Mouse (Mus musculus): Measurements from ENCODE around the gene Gpr39. TPM values are rescaled to one million over a fixed set of nuclear protein-coding genes. Genes with fewer than 3 reads are reported as not detected.

The Gpr39 gene
- polyA plus RNA-seq, 1 experiment from 2014 or later = 0.41 TPM

DNA sequence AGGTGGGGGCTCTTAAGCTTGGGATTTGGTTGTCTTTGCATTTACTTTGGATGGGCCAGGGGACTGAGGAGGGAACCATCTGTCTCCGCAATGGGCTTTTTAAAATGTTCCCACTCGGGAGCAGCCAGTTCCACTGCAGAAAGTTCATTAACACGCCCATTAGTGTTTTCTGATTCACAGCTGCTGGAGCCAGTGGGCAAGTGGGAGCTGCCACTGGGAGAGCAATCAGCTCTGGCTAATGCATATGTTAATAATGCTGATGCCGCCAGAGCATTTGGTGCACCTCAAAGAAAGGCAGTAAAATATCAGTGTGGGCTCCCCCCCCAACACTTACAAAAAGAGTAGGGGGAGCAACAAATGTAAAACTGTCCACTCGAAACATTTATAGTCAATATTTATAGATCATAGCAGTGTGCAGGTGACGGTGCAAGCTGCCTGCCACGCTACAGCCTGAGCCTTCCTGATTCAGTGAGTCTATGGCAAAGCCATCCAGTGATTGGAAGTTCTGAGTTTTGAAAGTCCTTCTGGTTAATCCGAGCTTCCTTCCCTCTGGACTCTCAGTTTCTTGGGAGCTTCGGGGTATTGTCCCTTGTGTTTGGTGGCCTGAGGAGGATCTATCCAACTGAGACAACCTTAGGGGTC is 136.5 kb downstream of the Gpr39 start:
- Histone ChIP-seq H3K4me2 (ENCODE audit: low read length) (no peak overlapping the region), H3K36me3 (ENCODE audit: control insufficient read depth, insufficient read depth, low read length) (no peaks in the 10 kb centered on the region), H3K4me1 (ENCODE audit: control insufficient read depth, insufficient read depth, low read length) (0 out of 2 replicates have a peak, but pooled peaks cover 2% of the 10 kb centered on the region), H3K27me3 (ENCODE audit: control insufficient read depth, insufficient read depth, low read depth, low read length) (no peaks in the 10 kb centered on the region; the same call in 1 of the 2 replicates), H3K4me3 (ENCODE audit: low read depth, low read length) (no peak overlapping the region), H3K9ac (ENCODE audit: low read depth, low read length) (no peak overlapping the region), H3K27ac (ENCODE audit: low read length) (no peak overlapping the region), H3K9me3 (replicated peaks; ENCODE audit: control insufficient read depth, low read length, poor library complexity, severe bottlenecking) (no peaks in the 10 kb centered on the region)
- 67% methylated on average over 9 of the region's 9 CpGs for WGBS
- ATAC-seq = no peak

- Histone ChIP-seq H3K9me3 (replicated peaks; ENCODE audit: control insufficient read depth, low read length, poor library complexity, severe bottlenecking) (no peaks in the 10 kb centered on the region), H3K36me3 (ENCODE audit: control insufficient read depth, insufficient read depth, low read length) (no peaks in the 10 kb centered on the region), H3K27me3 (ENCODE audit: control insufficient read depth, insufficient read depth, low read depth, low read length) (no peaks in the 10 kb centered on the region), H3K4me2 (ENCODE audit: low read length) (no peak overlapping the region), H3K4me1 (ENCODE audit: control insufficient read depth, insufficient read depth, low read length) (no peaks in the 10 kb centered on the region), H3K27ac (ENCODE audit: low read length) (no peak overlapping the region), H3K4me3 (ENCODE audit: low read depth, low read length) (no peak overlapping the region), H3K9ac (ENCODE audit: low read depth, low read length) (no peak overlapping the region)
- WGBS = 80% methylated on average over 7 of the region's 7 CpGs
- ATAC-seq = no peak
Observed at GRCm38 (mm10) chr1:125821101-125821500, 144.3 kb downstream of the Gpr39 start.

DNA sequence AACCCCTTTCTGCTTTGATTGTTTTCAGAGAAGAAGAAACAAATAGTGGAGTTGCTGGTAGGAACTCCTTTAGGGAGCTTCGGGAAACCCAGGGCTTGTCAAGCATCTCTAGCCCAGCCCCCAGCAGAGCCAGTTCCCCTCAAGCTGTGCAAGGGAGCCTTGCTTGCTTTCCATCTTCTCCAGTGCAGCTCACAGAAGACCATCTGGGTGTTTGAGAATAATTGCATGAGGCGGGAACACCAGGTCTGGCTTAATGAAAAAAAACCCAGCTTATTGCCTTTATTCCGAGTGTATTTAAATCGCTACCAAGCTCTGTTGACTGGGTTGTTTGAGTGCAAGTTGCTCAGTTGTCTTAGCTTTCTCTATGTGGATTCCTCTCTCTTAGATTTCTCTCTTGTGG is 146.8 kb downstream of the Gpr39 start:
- H3K9ac ChIP-seq (ENCODE audit: low read depth, low read length) = no peak overlapping the region
- no peaks in the 10 kb centered on the region for H3K36me3 ChIP-seq (ENCODE audit: control insufficient read depth, insufficient read depth, low read length)
- no peaks in the 10 kb centered on the region for H3K27me3 ChIP-seq (ENCODE audit: control insufficient read depth, insufficient read depth, low read depth, low read length)
- H3K4me3 ChIP-seq (ENCODE audit: low read depth, low read length) = no peak overlapping the region
- no peaks in the 10 kb centered on the region for H3K9me3 ChIP-seq (replicated peaks; ENCODE audit: control insufficient read depth, low read length, poor library complexity, severe bottlenecking)
- 88% methylated on average over 4 of the region's 4 CpGs for WGBS
- H3K4me1 ChIP-seq (ENCODE audit: control insufficient read depth, insufficient read depth, low read length) = no peaks in the 10 kb centered on the region
- no peak overlapping the region for H3K4me2 ChIP-seq (ENCODE audit: low read length)
- ATAC-seq = no peak
- no peak overlapping the region for H3K27ac ChIP-seq (ENCODE audit: low read length)

DNA sequence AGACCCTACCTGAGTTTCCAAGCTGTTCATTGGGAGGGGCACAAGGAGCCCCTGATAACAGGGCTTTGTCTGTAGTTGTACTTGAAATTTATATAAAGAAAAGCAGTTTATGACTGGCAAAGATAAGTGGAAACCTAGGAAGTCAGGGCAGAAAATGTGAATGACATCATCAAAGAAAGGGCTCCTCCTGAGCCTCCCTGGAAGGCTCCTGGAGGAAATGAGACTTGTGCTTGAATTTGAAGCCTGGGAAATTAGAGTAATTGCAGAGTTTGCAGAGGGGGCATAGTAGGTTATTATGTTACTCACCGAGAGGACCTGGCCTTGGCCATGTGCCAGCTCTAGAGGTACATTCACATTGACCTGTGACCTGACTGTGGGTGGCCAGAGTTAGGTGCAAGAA is 160.7 kb downstream of the Gpr39 start:
- no peaks in the 10 kb centered on the region for H3K9me3 ChIP-seq (replicated peaks; ENCODE audit: control insufficient read depth, low read length, poor library complexity, severe bottlenecking)
- H3K4me3 ChIP-seq (ENCODE audit: low read depth, low read length) = no peak overlapping the region
- H3K9ac ChIP-seq (ENCODE audit: low read depth, low read length) = no peak overlapping the region
- H3K27me3 ChIP-seq (ENCODE audit: control insufficient read depth, insufficient read depth, low read depth, low read length) = no peaks in the 10 kb centered on the region
- no peak for ATAC-seq
- no peak overlapping the region for H3K4me2 ChIP-seq (ENCODE audit: low read length)
- no peak overlapping the region for H3K27ac ChIP-seq (ENCODE audit: low read length)
- H3K36me3 ChIP-seq (ENCODE audit: control insufficient read depth, insufficient read depth, low read length) = no peaks in the 10 kb centered on the region
- H3K4me1 ChIP-seq (ENCODE audit: control insufficient read depth, insufficient read depth, low read length) = no peaks in the 10 kb centered on the region
- WGBS = 61% methylated on average over 1 of the region's 1 CpGs

DNA sequence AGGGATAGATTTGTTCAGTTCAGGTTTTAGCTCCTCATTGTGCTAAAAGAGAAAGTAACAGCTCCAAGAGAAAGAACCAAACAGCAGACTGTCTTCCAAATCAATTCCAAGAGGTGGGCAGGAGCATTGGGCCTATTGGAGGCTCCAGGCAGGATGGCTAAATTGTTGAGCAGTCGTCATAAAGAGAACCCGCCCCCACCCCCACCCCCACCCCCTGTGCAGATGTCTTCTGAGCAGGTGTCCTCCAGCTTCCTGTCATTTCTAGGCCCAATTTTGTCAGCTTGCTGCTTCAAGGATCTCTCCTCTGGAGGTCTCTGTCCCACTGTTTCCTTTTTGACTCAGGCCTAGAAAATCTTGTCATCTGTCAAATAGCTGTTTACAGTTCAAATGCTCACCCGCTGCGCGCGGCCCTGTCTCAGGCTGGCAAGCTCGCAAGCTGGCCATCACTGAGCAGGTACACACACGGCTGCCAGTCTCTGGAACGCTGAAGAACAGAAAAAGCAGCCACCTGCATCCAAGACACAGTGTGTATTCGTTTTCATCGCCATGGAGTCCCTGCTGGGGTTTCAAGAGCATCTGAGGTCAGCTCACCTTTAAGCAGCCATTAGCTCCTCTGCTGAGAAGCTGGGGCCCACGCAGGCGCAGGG is 163.1 kb downstream of the Gpr39 start:
- ATAC-seq = peak; percentile 42; the same call in 1 of the 2 replicates
- H3K4me2 ChIP-seq (ENCODE audit: low read length) = no peak overlapping the region
- H3K4me3 ChIP-seq (ENCODE audit: low read depth, low read length) = no peak overlapping the region
- 38% methylated on average over 13 of the region's 13 CpGs for WGBS
- H3K9ac ChIP-seq (ENCODE audit: low read depth, low read length) = no peak overlapping the region
- H3K27ac ChIP-seq (ENCODE audit: low read length) = no peak overlapping the region; the same call in 1 of the 2 replicates
- no peaks in the 10 kb centered on the region for H3K4me1 ChIP-seq (ENCODE audit: control insufficient read depth, insufficient read depth, low read length)
- H3K9me3 ChIP-seq (replicated peaks; ENCODE audit: control insufficient read depth, low read length, poor library complexity, severe bottlenecking) = no peaks in the 10 kb centered on the region
- no peaks in the 10 kb centered on the region for H3K27me3 ChIP-seq (ENCODE audit: control insufficient read depth, insufficient read depth, low read depth, low read length)
- no peaks in the 10 kb centered on the region for H3K36me3 ChIP-seq (ENCODE audit: control insufficient read depth, insufficient read depth, low read length)

GRCm38 (mm10) chr1:125854646-125855045 is 177.9 kb downstream of the Gpr39 start:
- H3K4me2 ChIP-seq (ENCODE audit: low read length) = no peak overlapping the region
- ATAC-seq = no peak
- H3K27me3 ChIP-seq (ENCODE audit: control insufficient read depth, insufficient read depth, low read depth, low read length) = no peaks in the 10 kb centered on the region
- H3K36me3 ChIP-seq (ENCODE audit: control insufficient read depth, insufficient read depth, low read length) = no peaks in the 10 kb centered on the region
- H3K4me1 ChIP-seq (ENCODE audit: control insufficient read depth, insufficient read depth, low read length) = peaks cover 4% of the 10 kb centered on the region; the same call in 1 of the 2 replicates
- no peak overlapping the region for H3K4me3 ChIP-seq (ENCODE audit: low read depth, low read length)
- H3K9me3 ChIP-seq (replicated peaks; ENCODE audit: control insufficient read depth, low read length, poor library complexity, severe bottlenecking) = 0 out of 2 replicates have a peak, but pooled peaks cover 2% of the 10 kb centered on the region
- WGBS = 6% methylated on average over 5 of the region's 5 CpGs
- H3K9ac ChIP-seq (ENCODE audit: low read depth, low read length) = no peak overlapping the region
- H3K27ac ChIP-seq (ENCODE audit: low read length) = no peak overlapping the region

DNA sequence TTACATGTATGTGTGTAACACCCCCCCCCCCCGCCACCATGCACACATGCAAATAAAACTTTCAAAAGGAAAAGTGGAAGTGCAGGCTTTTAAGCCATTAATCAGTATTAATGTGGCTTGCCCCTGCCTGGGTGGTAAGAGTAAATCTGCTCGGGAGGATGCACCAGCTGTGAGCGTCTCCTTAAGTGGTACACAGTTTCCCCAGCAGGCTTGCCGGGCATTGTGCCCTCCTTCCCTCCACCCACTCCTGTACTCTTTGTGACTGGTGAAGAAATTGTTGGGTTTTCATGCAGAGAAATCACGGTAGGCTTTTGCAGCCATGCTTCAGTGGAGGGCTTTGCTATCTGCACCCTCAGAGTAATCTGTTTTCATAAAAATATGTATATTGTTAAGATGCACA is 181.8 kb downstream of the Gpr39 start:
- Histone ChIP-seq H3K27ac (ENCODE audit: low read length) (no peak overlapping the region), H3K4me3 (ENCODE audit: low read depth, low read length) (no peak overlapping the region)

GRCm38 (mm10) chr1:125870056-125870455 is 193.3 kb downstream of the Gpr39 start:
- no peak for ATAC-seq

More for the DNA sequence above, 181.8 kb downstream of the Gpr39 start:
- H3K36me3 ChIP-seq (ENCODE audit: control insufficient read depth, insufficient read depth, low read length) = no peaks in the 10 kb centered on the region
- no peak overlapping the region for H3K9ac ChIP-seq (ENCODE audit: low read depth, low read length)
- no peak overlapping the region for H3K4me2 ChIP-seq (ENCODE audit: low read length)
- no peaks in the 10 kb centered on the region for H3K27me3 ChIP-seq (ENCODE audit: control insufficient read depth, insufficient read depth, low read depth, low read length)
- WGBS = 73% methylated on average over 5 of the region's 5 CpGs
- peaks cover 4% of the 10 kb centered on the region; the same call in 1 of the 2 replicates for H3K4me1 ChIP-seq (ENCODE audit: control insufficient read depth, insufficient read depth, low read length)
- no peaks in the 10 kb centered on the region for H3K9me3 ChIP-seq (replicated peaks; ENCODE audit: control insufficient read depth, low read length, poor library complexity, severe bottlenecking)
- no peak for ATAC-seq

GRCm38 (mm10) chr1:125893158-125893557 is 216.4 kb downstream of the Gpr39 start:
- peak overlapping the region; percentile 36; the same call in 1 of the 2 replicates for H3K9ac ChIP-seq (ENCODE audit: low read depth, low read length)
- peak overlapping the region; percentile 46; the same call in 1 of the 2 replicates for H3K27ac ChIP-seq (ENCODE audit: low read length)
- H3K9me3 ChIP-seq (replicated peaks; ENCODE audit: control insufficient read depth, low read length, poor library complexity, severe bottlenecking) = no peaks in the 10 kb centered on the region
- H3K4me1 ChIP-seq (ENCODE audit: control insufficient read depth, insufficient read depth, low read length) = peaks cover 8% of the 10 kb centered on the region
- no peak overlapping the region for H3K4me3 ChIP-seq (ENCODE audit: low read depth, low read length)
- H3K36me3 ChIP-seq (ENCODE audit: control insufficient read depth, insufficient read depth, low read length) = no peaks in the 10 kb centered on the region
- ATAC-seq = 0 out of 2 replicates have a peak, but pooled peaks have one; percentile 36
- H3K4me2 ChIP-seq (ENCODE audit: low read length) = no peak overlapping the region
- 19% methylated on average over 9 of the region's 9 CpGs for WGBS
- no peaks in the 10 kb centered on the region for H3K27me3 ChIP-seq (ENCODE audit: control insufficient read depth, insufficient read depth, low read depth, low read length)

More at GRCm38 (mm10) chr1:125870056-125870455, 193.3 kb downstream of the Gpr39 start:
- Histone ChIP-seq H3K27me3 (ENCODE audit: control insufficient read depth, insufficient read depth, low read depth, low read length) (no peaks in the 10 kb centered on the region), H3K36me3 (ENCODE audit: control insufficient read depth, insufficient read depth, low read length) (no peaks in the 10 kb centered on the region), H3K4me2 (ENCODE audit: low read length) (no peak overlapping the region), H3K9ac (ENCODE audit: low read depth, low read length) (no peak overlapping the region), H3K4me1 (ENCODE audit: control insufficient read depth, insufficient read depth, low read length) (no peaks in the 10 kb centered on the region), H3K9me3 (replicated peaks; ENCODE audit: control insufficient read depth, low read length, poor library complexity, severe bottlenecking) (no peaks in the 10 kb centered on the region), H3K27ac (ENCODE audit: low read length) (no peak overlapping the region), H3K4me3 (ENCODE audit: low read depth, low read length) (no peak overlapping the region)
- 17% methylated on average over 7 of the region's 7 CpGs for WGBS
